Mouse (Mus musculus) layer of hippocampus, postnatal 10 days (tissue): ENCODE measurements at regions not wholly inside any gene's neighbourhood (a gene's known extent, or its start where the extent isn't known, plus 50 kb on each side); places are given as distances from the start of the nearest gene placed in this dataset.
"Not testable (repeated sequence)": the region's sequence is repeated elsewhere in the genome, so short reads cannot be mapped to it uniquely, and the experiment has no call there.

ENCODE experiments used
- DNase-seq, 2 experiments: peaks; one replicate each; pipeline ENCODE4 v3.0.0; 2021; ENCODE audit warnings: low spot score in 2 of 2

DNA sequence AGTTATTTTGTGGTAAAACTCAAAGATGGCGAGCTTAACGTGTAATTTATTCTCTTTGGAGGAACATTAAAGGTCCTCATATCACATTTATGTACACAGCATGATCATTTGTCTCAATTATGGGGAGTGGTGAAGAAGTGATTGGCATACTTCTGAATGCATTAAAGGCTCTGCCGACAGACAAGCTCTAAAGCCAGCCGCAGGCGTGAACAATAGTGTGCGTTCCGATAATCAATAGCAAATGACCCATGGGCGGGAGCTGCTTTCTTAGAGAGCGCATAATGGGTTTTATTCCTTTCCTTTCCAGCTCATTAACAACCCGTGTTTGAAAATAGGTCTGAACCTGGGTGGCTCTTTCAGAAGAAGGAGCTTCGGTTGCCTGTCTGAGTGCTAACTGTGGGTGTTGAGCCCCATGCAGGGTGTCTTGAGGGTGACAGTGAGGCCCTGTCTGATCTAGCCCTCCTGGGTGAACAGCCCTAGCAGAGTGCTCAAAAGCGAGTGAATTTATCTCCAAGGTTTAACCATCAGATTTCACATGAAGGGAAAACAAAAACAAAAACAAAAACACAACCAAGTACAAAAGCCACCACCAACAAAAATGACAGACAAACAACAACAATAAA is 210.5 kb downstream of the Zfp619 start:
- no peak for DNase-seq

DNA sequence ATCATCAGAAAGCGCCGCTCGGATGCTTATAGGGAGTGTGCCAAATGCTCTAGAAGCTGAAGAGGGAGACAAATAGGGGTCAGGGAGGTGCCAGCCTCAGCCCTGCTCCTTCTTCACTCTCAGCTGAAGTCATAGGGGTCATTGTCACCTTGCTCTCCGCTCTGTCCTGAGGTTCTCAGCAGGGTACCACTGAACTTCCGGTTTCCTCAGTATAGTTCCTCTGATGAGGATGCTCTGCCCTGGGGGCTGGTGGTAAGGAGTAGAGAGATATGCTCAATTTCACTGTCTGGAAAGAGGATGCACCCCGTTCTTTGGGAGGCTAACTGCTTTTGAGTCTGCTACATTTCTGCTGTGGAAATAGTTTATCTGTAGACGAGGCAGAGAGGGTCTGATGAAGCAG is 211.4 kb downstream of the Zfp619 start:
- DNase-seq, result no peak

DNA sequence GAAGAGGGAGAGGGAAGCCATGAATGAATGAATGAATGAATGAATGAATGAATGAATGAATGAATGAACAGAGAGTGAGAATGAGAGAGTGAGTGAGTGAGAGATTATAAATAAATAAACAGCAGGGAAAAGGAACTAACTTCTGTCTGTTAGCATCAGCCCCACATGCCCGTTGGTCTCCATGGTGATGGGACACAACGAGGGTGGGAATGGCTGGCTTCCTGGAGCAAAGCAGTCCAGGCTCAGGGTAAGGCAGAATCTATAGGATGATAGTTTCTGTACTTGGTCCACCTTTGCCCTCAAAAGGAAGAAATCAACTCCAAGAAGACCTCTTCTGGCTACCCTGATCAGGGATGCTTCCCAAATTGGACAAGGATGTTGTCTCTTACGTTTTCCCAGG is 212.2 kb downstream of the Zfp619 start:
- DNase-seq, result no peak

DNA sequence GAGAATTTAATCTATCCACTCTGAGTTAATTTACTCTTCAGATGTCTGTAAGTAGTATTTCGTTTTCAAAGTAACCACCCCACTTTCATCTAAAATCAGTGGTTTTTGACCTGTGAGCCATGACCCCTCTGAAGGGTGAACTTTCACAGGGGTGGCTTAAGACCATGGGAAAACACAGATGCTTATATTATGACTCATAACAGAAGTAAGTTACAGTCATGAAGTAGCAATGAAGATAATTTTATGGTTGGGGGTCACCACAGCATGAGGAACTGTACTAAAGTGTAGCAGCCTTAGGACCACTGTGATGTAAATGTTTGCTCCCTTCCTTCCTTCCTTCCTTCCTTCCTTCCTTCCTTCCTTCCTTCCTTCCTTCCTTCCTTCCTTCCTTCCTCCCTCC is 215.2 kb downstream of the Zfp619 start:
- DNase-seq, result no peak

DNA sequence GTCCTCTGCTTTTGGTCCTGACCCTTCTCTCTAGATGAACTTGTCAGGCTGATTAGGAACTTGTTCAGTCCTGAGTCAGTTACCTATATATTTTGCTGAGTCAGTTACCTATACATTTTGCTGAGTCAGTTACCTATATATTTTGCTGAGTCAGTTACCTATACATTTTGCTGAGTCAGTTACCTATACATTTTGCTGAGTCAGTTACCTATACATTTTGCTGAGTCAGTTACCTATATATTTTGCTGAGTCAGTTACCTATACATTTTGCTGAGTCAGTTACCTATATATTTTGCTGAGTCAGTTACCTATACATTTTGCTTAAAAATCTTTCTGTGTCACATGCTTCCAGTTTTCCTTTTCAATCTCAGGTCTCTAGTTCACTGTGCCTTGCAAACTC is 230.8 kb downstream of the Zfp619 start:
- not testable (repeated sequence) for DNase-seq

DNA sequence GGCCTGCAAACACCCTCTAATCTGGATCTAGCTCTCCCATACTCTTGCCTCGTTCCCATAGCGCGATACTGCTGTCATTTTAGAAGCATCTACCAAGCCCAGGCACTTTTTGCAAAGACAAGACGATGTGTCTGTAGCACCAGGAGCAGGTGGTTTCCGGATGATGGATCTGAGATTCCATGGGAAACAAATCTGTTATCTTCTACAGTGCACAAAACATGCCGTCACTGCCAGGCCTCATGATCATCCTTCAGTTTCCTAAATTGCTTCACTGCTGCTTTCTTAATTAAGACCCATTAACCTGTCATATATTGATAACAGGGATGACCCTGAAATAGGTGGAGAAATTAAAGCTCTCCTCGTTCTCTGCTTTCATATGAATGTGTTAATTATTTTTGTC is 232.9 kb downstream of the Zfp619 start:
- no peak for DNase-seq

DNA sequence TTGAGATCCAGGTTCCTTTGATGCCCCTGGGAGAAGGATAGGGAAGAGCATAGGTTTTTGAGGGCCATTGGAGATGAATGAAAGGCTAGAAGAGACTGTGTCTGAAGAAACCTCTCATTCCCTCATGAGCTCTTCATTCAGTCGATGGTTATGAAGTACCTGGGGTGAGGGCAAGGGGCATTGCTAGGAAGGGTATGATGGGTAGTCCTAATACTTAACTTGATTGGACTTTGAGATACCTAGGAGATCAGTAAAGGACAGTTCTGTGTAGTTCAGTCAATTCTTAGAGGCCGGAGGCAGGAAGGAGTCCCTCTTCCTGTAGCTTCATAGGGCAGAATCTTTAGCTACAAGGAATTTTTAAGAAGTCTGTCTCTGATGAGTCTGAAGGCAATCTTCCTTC is 246.8 kb downstream of the Zfp619 start:
- no peak for DNase-seq

DNA sequence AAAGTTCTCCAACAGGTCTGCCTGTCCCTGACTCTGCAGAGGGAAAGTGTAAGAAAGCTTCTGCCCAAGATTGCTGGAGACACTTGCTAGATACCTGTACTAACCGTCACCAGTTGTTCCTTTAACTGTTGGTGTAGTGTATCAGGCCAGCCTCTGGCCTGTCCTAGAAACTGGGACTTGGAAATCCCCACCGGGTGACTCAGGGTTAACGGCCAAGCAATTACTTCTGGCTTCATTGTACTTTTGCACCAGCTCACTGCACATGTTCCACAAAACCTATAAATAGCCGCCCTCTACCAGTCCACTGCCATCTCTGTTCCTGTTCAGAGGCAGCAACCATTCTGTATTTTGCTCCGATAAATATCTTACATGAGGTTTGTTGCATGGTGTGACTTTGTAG is 247.5 kb downstream of the Zfp619 start:
- no peak for DNase-seq

DNA sequence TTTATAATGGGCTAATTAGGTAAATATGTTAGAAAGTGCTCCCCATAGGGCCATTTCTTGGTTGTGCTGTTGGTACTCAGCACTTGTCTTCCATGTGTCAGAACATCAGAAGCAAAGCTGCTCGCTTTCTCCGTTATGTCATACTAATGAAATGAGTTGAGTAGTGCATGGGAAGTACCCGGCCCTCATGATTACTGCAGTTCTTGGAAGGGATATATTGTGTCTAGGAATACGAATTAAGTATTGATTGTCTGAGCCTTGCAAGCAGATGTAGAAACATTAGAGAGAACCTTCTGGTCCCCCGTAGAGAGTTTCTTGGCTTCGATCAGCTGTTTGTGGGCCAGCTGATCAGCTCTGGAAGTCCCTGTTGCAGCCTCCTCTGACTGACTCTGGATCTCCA is 255.7 kb downstream of the Zfp619 start:
- DNase-seq, result no peak

DNA sequence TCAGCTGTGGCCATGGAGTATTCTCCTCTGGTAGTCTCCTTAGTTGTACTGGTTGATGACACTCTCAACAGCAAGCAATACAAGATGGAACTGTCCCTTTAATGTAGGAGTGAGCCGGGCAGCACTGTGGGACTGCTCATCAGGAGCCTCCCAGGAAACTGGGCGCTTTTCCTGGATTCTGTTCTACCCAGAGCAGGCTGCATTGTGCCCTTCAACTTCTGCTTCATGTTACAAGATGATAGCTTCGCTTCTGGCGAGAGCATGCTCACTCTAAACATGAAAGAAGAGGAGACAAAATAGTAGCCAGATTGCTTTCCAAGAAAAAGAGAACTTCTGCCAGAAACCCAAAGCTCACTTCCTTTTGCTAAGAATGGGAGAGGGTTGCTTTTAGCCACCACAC is 271.8 kb downstream of the Zfp619 start:
- DNase-seq, result no peak

DNA sequence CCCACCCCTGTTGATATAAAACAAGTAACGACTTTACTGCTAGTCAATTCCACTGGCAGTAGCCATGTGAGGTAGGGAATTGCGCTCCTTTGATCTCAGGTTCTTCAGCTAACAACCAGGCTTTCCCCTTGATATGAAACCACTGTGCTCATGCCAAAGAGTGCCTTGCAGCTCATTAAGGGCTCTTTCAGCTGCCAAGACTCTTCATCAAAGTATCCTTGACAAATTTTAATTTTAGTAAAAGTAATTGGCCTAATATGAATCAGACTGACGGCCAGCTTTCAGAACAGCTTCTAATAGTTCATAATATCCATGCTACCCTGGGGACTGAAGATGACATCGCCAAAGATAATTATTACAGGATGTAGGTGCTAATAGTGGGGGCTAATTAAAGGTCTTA is 272.3 kb downstream of the Zfp619 start:
- DNase-seq, result no peak

DNA sequence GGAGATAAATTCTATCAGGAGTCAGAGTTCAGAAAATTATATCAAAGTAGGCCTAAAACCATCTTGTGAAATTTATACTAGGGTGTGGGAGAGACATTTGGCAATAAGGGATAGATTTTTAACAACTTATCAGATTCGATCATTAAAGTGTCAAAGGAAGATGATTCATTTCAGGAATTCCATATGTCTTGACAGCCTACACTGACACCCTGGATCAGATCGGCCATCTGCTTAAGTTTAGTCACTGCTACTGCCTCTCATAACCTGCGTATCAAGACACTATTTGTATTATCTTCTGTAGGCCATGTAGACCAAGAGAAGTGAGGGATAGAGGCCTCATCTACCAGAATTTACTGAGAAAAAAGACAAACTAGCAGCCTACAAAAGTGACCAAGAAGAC is 277.2 kb downstream of the Zfp619 start:
- DNase-seq, result no peak

DNA sequence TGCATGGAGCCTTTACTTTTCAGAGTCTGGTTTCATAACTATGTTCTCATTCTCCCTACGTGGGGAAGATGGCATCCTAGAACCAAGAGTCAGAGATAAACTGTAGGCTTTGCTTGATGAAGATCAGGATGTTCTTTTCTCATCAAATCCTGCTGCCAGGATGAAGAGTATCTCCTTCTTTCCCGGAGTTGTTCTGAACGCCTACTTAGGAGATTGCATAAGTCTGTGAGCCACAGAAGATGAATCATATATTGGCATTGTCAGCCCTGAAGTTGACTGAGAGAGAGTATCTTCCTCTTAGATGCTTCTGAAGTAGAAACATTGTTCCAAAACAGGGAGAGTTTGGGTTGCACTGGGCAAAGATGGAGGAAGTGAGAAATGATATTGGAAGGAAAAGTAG is 286.7 kb downstream of the Zfp619 start:
- DNase-seq, result no peak

DNA sequence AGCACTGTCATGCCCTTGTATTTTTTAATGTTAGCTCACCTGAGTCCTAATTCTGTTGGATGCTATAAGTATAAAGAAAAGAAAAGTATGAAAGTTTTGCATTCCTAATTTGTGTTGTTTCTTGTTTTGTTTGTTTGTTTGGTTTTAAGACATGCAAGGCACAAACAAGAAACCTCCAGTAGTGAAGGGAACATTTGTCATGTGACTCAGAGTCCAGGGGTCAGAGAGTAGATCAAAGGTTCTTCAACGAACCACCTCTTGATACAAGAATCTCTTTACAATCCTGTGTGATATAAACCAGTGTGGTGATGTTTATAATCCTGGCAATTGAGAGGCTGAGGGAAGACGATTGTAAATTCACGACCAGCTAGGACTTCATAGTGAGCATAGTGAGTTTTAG is 300.5 kb downstream of the Zfp619 start:
- DNase-seq, result no peak

DNA sequence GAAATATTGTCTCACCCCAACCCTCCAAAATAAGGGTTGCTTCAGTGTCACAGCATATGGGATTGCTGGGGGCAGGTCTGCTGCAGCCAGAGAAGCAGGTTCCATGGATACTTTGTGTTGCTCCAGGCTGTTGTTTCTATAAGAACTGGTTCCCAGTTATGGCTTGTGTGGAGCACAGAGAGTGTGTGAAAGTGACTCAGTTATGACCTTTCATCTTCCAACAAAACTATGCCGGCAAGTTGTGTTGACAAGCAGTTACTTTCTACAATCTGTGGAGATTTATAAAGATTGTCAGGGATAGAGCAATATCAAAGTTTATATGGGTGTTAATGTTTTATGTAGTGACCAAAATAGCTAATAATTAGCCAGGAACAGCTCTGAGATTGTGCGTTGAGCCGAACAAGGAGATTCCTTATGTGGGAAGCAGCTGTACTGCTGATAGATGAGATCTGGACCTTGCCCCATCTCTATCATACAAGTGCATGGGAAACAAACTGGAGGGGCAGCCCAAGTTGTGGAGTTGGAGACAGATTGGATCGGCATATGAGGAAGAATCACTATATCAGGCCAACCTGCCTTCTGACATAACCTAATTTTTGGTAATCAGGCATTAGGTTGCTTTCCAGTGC is 305.1 kb downstream of the Zfp619 start:
- no peak for DNase-seq

DNA sequence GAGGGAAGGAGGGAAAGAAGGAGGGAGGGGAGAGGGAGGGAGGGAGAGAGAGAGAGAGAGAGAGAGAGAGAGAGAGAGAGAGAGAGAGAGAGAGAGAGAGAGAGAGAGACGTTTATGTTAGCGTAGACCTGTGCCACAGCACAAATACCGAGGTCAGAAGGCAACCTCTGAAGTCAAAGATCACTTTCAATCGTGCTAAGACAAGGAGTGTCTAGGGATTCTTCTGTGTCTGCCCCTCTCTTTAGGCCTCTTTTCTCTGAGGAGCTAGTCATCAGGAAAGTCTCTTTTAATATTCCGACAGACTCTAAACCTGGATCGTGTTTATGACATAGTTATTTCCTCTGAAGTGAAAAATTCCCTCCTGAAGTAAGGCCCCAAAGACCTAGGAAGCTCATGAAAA is 310.8 kb downstream of the Zfp619 start:
- no peak for DNase-seq

DNA sequence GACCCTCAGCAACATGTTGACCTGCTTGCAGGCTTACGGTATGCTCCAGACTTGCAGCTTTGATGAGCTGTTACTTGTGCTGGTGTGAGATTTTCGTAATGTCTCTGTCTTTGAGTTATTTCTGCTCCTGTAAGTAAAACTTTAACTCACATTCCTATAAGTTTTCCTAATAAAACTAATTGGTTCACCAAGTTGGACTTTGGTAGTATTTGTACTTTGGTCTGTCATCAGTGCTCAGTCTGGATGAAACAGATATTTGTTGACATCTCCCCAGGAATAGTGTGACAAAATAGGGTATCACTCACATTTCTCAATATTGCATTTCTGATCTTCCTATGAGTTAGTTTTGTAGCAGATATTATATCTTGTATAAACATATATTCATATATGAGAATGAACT is 313.3 kb downstream of the Zfp619 start:
- DNase-seq, result no peak

DNA sequence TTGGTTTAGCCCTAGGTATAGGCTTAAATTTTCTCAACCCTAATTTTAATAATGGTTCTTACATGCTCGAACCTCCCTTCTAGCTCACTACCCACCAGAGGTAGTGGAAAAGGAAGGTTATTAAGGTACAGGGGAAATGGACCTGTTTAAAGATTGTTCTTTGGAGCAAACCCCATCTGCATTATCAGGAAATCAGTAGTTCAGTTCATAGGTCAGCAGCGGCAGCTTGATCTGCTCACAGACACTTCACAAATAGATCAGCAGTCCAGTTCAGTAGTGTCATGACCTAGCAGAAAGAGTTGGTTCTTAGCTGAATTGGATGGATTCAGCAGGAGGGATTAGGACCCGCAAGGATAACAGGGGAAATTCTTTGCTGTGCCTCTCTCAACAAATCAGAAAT is 324.4 kb downstream of the Zfp619 start:
- DNase-seq, result no peak

DNA sequence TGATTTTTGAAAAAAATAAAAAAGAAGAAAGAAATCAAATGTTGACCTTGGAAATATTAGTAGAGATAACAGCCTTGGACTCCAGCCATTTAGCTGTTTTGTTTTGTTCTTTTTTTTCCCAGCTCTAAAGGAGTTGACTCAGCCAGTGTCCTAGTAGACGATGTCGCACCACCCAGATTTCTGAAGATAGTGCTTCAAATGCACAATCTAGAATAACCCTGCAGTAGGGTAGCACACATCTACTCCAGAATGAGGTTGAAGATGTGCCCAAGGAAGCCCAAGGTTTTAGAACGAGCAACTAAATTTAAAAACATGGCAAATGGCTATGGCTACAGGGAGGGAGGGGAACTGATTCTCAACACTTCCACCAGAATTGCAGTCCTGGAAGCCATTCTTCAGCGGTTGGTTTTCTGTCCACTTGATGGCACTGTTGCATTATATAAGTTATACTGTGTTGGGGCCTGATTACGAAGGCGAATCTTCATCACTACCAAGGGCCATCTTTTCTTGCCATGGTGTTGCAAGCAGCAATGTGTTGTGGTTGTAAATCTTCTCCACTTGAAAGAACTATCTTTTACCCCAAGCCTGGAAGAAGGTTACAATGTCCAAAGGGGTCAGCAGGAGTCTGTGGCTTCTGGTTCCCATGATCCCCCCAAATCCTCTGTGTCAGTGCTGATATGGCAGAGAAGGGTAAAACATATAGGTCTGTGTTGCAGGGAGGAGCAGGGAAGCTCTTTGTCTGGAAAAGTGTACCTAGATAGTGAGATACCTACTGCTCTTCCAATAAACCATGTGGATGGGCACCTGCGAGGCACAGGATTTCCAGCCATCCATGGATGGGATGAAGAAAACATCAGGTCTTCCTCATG is 330.6 kb downstream of the Zfp619 start:
- DNase-seq, result peak; percentile 72 to 74

DNA sequence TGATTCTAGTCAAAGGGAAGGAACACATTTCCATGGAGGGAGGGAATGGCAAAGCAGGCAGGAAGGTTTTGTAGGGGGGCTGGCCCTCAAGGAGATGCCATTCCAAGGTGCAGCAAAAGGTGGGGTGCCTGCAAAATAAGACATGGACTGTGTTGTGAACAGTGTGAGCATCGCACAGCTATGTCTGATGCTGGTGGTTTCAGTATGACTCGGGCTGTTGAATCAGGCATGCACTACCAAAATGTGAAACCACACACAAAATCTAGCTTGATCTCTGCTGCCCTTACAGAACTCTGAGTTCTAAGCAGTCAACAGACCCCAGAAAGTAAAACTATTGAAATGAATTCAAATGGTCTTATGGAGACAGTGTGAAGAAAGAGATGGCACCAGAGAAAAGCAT is 339.7 kb downstream of the Zfp619 start:
- no peak for DNase-seq

DNA sequence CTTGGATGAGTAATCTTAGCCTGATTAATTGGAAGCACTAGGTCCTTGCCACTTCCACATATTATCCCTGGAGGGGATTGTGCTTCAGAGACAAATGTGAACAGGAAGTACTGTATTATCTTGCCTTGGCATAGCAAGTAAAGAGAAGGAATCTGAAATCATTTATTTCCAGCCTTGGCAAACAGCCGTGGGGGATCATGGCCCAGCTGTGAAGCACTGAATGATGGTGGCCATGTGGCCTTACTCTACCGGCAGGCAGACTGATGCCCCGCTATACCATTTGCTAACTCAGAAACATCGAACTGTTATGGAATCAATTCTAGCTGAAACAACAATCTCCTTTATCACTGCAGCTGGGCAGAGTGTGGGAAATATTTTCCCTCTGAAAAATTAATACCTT is 345.3 kb downstream of the Zfp619 start:
- no peak for DNase-seq

DNA sequence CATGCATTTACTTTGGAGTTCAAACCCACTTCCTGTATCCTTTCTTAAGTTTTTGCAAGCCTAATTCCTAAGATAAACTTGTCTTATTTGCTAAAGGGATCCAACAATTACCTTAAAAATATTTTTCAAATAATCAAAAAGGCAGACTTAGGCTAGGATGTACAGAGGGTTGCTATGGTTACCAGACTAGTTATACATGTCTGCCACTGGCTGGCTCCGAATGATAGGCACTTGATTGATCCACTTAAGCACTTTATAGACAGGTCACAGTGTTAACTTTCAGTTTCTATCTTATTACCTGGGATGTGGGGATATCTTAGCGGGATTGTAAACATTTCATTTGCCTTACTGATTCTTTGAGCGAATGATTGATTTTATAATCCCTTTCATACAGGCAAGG is 346.6 kb downstream of the Zfp619 start:
- DNase-seq, result no peak

DNA sequence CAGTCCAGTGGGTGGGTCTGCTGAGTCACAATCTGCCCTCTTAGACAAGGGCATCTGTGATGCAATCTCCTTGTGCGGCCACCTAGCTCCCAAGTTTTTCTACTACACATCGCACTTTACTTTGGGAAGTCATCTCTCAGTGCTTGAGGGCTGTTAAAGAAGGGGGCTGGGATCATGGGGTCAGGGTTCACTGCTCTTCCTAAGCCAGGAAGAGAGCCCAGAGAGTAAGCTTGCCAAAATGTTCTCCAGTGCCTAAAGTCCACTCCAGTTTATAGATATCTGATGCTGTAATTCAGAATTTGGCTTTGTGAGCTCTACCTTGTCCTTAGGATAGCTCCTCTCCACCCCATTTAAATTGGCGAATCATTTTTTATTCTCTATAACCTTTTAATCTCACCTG is 347.2 kb downstream of the Zfp619 start:
- DNase-seq, result no peak
